ENCODE assay signal across 7 mouse cellular contexts in the genomic region with DNA sequence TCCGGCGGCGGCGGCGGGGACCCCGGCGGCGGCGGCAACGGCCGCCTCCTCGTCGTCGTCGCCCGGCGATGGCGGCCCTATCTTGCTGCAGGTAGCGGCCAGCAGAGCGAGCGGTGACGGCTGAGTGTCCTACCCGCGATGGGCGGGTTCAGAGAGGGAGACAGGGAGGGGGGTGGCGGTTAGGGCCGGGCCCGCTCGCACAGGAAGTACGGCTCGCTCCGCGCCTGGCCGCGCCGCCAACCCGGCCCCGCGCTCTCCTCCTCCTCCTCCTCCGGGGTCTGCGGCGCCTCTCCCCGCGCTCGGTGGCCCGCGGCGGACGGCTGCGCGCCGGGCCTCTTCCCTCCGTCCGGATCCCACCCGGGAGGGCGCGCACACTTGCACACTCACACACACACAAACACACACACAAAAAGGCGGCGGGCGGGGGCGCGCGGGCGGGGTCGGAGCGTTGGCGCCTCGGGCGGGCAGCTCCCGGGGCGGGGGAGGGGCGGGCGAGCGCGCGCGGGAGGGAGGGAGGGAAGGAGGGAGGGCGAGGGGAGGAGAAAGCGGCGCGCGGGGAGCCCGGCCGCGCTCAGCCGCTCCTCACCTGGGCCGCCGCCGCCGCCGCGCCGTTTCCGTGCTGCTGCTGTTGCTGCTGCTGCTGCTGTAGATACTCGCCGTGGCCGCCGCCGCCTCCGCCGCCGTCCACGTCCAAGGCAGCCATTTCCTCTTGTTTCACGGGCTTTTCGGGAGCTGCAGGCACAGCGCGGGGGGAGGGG. TPM values are rescaled to one million over a fixed set of nuclear protein-coding genes. Genes with fewer than 3 reads are reported as not detected.
DNase-seq lines count a peak whose midpoint lies in the region; ATAC-seq lines count a peak whose summit lies in the region.

No protein-coding gene starts in this region.

- WGBS in embryonic facial prominence, embryonic 10.5 days = under 1% methylated on average over 97 of the region's 107 CpGs
- under 1% methylated on average over 62 of the region's 107 CpGs for WGBS in limb, embryonic 11.5 days
- 1% methylated on average over 73 of the region's 107 CpGs for WGBS in midbrain, embryonic 14.5 days

- no peaks in the 10 kb centered on the region for H3K27me3 ChIP-seq in embryonic facial prominence, embryonic 10.5 days (replicated peaks; ENCODE audit: low read depth, poor library complexity, severe bottlenecking)
- no peaks in the 10 kb centered on the region for H3K27me3 ChIP-seq in limb, embryonic 11.5 days (ENCODE audit: control insufficient read depth, insufficient read depth, low read length)
- no peaks in the 10 kb centered on the region for H3K27me3 ChIP-seq in midbrain, embryonic 14.5 days (ENCODE audit: control insufficient read depth, insufficient read depth, low read length)

- H3K36me3 ChIP-seq in embryonic facial prominence, embryonic 10.5 days (replicated peaks) = peaks cover 13% of the 10 kb centered on the region
- H3K36me3 ChIP-seq in limb, embryonic 11.5 days (ENCODE audit: control insufficient read depth, insufficient read depth, low read length) = no peaks in the 10 kb centered on the region
- H3K36me3 ChIP-seq in midbrain, embryonic 14.5 days (ENCODE audit: control insufficient read depth, insufficient read depth, low read length) = peaks cover 5% of the 10 kb centered on the region; the same call in 1 of the 2 replicates

- DNase-seq in adrenal gland, postnatal 14 days = peak; percentile 94
- peak; percentile 94 for DNase-seq in embryonic facial prominence, embryonic 10.5 days (ENCODE audit: low spot score)
- peak; percentile 99 for DNase-seq in heart, adult 11 months
- DNase-seq in kidney, adult 18-20 months = peak; percentile 93
- peak; percentile 92 for DNase-seq in limb, embryonic 11.5 days (ENCODE audit: low spot score)
- peak; percentile 93 for DNase-seq in midbrain, embryonic 14.5 days
- DNase-seq in spleen, adult 12 weeks (ENCODE audit: low spot score) = peak; percentile 87

- H3K9ac ChIP-seq in limb, embryonic 11.5 days (ENCODE audit: low read length) = peak overlapping the region; percentile 100
- peak overlapping the region; percentile 100 for H3K9ac ChIP-seq in midbrain, embryonic 14.5 days (replicated peaks; ENCODE audit: low read length)

- H3K4me2 ChIP-seq in limb, embryonic 11.5 days (ENCODE audit: low read depth, severe bottlenecking) = peak overlapping the region; percentile 73
- peak overlapping the region; percentile 57 for H3K4me2 ChIP-seq in midbrain, embryonic 14.5 days (ENCODE audit: low read length)

- H3K27ac ChIP-seq in embryonic facial prominence, embryonic 10.5 days (replicated peaks) = peak overlapping the region; percentile 100
- peak overlapping the region; percentile 100 for H3K27ac ChIP-seq in limb, embryonic 11.5 days (replicated peaks; ENCODE audit: low read depth, low read length)
- H3K27ac ChIP-seq in midbrain, embryonic 14.5 days (replicated peaks; ENCODE audit: low read depth, low read length) = peak overlapping the region; percentile 100

- peak; percentile 77 for ATAC-seq in limb, embryonic 11.5 days (ENCODE audit: insufficient number of reproducible peaks, low FRiP score, low TSS enrichment, low read depth)
- peak; percentile 71 for ATAC-seq in midbrain, embryonic 14.5 days (ENCODE audit: low FRiP score, low TSS enrichment)

- H3K4me3 ChIP-seq in embryonic facial prominence, embryonic 10.5 days = peak overlapping the region; percentile 85
- H3K4me3 ChIP-seq in limb, embryonic 11.5 days (ENCODE audit: low read depth, low read length) = peak overlapping the region; percentile 90
- H3K4me3 ChIP-seq in midbrain, embryonic 14.5 days (replicated peaks; ENCODE audit: low read depth, low read length) = peak overlapping the region; percentile 100

- H3K9me3 ChIP-seq in embryonic facial prominence, embryonic 10.5 days = no peaks in the 10 kb centered on the region
- H3K9me3 ChIP-seq in limb, embryonic 11.5 days (ENCODE audit: control insufficient read depth, low read length) = no peaks in the 10 kb centered on the region
- H3K9me3 ChIP-seq in midbrain, embryonic 14.5 days (ENCODE audit: control insufficient read depth, low read length) = no peaks in the 10 kb centered on the region

- peaks cover 23% of the 10 kb centered on the region for H3K4me1 ChIP-seq in embryonic facial prominence, embryonic 10.5 days
- peaks cover 4% of the 10 kb centered on the region; the same call in 1 of the 2 replicates for H3K4me1 ChIP-seq in limb, embryonic 11.5 days (ENCODE audit: control insufficient read depth, insufficient read depth, low read length)
- H3K4me1 ChIP-seq in midbrain, embryonic 14.5 days (ENCODE audit: control insufficient read depth, insufficient read depth, low read length) = peaks cover 27% of the 10 kb centered on the region

RNA-seq across cellular contexts. Expression of gene Sp3, which starts 1.2 kb away (rescaled TPM):
- total RNA-seq in adrenal gland, postnatal 14 days (2021) = 58.9 and 65.9 TPM in 2 replicates
- 53.0 and 55.4 TPM in 2 replicates for polyA plus RNA-seq in embryonic facial prominence, embryonic 10.5 days (2016; fragmentation: Nextera tagmentation; extraction: Ambion mirVana)
- polyA plus RNA-seq in limb, embryonic 11.5 days (2014; fragmentation: Nextera tagmentation; extraction: Ambion mirVana) = 71.6 and 82.9 TPM in 2 replicates
- 43.5 and 61.5 TPM in 2 replicates for polyA plus RNA-seq in midbrain, embryonic 14.5 days (2014; fragmentation: Nextera tagmentation; extraction: Ambion mirVana)

RNA-seq across cellular contexts. Expression of gene Gm11084, which starts 7.4 kb away (rescaled TPM):
- not detected in 2 replicates for total RNA-seq in adrenal gland, postnatal 14 days (2021)
- polyA plus RNA-seq in embryonic facial prominence, embryonic 10.5 days (2016; fragmentation: Nextera tagmentation; extraction: Ambion mirVana) = not detected in 2 replicates
- not detected in 2 replicates for polyA plus RNA-seq in limb, embryonic 11.5 days (2014; fragmentation: Nextera tagmentation; extraction: Ambion mirVana)
- not detected in 2 replicates for polyA plus RNA-seq in midbrain, embryonic 14.5 days (2014; fragmentation: Nextera tagmentation; extraction: Ambion mirVana)

Comparison
In these comparisons a context has a peak if more than half of its experiments do, and no peak if none do; other contexts are left out.
1. Peak in every context shown above with its lines: DNase-seq, ATAC-seq, H3K4me3 ChIP-seq and H3K27ac ChIP-seq.